Mouse (Mus musculus): ENCODE measurements around the gene Akap13.

Akap13 gene

DNA sequence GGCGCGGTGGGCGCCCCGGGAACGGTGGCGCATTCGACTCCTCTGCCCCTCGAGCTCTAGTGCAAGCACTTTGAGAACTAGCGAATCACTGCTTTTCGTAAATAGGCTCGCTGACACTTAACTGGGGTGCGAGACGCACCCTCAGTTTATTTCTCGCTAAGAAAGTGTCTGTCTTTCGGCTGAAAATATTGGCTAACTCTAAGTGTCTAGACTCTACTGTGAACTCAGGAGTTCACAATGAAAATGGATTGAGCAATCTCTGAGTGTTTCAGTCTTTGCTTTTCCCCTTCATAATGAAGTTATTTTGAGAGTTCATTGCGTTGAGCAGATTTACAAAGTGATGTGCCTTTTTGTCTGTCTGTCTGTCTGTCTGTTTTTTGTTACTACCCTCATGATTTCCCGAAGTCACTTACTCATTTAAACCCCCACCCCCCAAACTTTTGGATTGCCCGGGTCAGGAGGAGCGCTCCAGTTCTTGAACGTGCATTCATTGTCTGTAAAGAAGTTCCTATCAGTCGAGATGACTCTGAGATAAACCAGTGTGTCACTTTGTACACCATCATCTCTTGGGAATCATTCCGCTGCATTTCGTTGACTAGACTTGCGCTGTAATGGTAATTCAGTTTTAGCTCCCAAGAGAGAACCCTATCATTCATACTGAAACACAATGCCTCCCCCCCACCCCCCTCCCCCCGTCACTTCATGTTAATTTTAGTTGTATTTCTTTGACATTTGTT is 986 bp downstream of the Akap13 start:
- DNase-seq (ENCODE audit: low read depth, low spot score): peak; percentile 33

DNA sequence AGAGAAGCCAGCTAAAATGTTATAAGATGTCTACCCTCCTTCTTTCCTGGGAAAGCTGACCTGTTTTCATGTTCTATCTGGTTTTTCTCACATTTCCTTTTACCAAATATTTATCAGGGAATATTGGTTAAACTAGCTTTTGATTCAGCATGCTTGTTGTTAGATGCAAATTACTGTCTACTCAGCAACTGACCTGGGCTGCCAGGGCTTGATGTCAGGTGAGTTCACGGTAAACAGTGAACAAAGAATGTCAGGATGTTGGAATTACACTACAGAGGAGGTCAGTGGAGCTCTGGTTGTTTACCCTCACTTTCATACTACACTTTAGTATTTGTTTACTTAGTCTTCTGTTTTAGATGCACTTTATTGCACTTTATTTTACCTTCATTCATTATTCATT is 5.0 kb downstream of the Akap13 start:
- DNase-seq (ENCODE audit: low read depth, low spot score): no peak

DNA sequence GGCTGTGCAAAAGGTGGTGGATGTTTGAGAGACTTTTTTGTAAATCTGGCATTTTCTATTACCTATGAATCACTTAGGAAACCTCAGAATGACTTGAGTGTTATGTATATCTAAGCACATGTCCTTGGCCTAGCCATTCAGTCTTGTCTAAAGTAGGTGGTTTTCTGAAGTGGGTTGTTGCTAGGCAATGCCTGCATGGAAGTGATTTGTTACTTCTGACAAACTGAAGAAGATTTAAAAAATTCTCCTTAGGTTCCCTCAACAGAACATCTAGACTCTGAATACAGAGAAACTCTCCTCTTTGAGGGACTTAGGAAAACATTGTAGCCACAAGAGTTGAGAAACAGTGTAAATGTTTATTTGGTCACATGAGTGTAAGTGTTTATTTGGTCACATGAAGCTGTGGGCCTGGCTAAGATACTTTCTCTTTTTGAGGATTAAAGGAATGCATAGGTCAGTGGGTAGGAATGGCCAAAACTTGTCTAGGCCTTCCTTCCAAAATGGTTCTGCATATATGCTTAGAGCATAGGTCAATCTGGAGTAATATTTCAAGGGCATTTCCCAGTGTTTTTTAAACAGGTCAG is 8.3 kb downstream of the Akap13 start:
- DNase-seq (ENCODE audit: low read depth, low spot score): peak; percentile 38

DNA sequence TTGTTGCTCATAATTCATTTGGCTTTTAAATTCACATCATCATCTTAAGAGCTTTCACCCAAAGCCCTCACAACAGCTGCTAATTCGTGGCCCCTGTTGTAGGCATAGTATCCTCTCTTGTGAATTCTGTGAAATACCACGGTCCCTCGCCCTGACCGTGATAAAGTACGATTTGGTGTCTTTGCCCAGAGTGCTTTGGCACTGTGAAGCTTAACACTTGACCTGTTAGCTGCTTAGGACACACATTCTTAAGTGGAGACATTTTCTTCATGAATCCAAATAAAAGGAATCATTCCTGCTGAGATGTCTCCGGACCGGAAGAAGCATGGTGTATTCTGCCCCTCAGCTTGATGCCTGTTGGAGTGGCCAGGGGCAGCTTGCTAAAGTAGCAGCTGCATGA is 12.5 kb downstream of the Akap13 start:
- DNase-seq (ENCODE audit: low read depth, low spot score): no peak

DNA sequence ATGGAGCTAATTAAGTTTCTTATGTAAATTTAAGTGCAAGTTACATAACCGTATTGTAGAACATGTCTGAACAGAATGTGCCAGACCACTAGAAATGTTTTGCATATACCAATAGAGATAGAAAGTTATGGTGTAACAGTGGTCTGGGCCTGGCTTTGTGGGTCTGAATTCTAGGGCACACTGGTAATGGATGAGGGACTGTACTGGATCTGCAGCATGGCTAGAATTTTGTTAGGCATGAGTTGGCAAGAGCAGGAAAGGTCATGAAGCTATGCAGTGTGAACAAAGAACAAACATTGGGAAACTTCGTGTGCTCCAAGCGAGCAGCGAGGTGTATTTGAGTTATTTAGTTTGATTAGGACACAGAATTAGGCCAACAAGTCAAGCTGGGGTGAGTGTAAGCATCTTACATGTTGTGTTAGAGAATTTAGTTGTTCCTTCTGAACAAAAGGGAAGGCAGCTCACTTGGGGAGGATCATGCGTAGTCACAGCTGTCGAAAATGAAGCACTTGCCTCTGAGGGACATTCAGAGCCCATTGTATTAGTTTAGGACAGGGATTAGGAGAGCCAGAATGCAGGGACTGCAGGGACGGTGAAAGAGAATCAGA is 15.1 kb downstream of the Akap13 start:
- no peak for DNase-seq (ENCODE audit: low read depth, low spot score)

DNA sequence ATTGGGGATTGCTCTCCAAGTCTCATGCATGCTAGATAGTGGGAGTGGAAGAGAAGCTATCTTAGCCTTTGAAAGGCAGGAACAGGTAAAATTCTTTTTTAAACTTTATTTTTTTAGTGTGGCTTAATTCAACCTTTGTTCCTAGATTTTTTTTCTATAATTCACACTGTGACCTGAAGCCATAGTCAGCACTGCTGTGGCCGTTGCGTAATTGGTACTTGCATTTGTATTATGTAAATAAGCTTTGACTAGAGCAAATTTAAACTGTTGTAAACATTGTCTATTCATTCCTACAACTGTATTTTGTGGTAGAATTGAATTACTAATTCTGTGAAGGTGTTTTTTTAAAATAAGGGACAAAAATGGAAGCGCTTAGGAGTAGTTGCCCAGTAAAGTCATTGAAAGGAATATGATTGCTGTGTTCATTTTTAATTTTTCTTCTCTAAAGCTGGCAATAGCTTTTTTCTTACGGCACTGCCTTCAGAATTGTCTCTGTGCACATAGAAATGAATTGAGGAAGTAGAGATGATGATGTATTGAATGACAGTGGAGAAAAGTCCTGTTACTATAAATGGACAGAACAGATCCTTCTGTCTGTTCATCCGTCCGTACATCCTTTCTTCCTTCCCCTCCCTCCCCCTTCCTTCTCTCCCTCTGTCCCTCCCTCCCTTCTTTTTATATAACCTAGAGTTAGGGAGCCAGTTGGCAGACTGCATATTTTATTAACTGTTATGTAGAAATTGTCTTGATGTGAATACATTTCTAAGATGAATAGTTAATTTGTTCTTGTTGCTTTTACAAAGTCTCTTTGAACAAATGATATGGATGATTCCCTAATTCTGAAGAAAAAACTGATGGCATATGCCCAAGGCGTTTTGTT is 17.2 kb downstream of the Akap13 start:
- no peak for DNase-seq (ENCODE audit: low read depth, low spot score)

DNA sequence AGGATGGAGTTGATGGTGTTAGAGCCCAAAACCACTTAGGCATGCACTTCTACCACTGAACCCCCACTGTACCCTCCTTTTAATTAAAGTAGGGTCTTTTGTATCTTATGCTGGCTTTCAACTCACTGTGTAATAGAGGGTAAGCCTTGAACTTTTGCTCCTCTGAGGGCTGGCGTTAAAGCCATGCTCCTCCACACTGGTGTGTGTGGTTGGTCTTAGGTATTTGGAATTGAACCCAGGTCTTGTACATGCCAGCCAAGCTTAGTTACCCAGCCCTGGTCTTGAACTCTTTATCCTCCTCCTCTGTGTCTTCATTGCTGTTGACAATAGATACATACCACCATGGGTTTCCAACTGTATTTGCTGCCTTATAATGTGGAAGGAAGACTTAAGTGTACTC is 18.0 kb downstream of the Akap13 start:
- no peak for DNase-seq (ENCODE audit: low read depth, low spot score)

DNA sequence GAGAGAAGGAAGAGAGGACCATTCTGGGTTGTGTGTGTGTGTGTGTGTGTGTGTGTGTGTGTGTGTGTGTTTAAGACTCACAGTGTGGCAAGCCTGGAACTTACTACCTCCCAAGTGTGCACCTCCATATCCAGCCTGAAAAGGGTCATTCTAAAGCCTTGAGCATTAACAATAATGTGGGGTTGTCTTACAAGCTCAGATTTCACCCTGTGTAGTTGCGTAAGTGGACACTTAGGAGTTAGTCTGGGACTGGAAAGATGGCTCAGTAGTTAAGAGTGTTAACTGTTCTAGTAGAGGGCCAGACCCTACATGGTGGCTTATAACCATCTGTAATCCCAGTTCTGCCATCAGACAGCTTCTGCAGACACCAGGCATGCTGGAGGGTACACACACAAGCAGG is 18.7 kb downstream of the Akap13 start:
- DNase-seq (ENCODE audit: low read depth, low spot score): no peak

DNA sequence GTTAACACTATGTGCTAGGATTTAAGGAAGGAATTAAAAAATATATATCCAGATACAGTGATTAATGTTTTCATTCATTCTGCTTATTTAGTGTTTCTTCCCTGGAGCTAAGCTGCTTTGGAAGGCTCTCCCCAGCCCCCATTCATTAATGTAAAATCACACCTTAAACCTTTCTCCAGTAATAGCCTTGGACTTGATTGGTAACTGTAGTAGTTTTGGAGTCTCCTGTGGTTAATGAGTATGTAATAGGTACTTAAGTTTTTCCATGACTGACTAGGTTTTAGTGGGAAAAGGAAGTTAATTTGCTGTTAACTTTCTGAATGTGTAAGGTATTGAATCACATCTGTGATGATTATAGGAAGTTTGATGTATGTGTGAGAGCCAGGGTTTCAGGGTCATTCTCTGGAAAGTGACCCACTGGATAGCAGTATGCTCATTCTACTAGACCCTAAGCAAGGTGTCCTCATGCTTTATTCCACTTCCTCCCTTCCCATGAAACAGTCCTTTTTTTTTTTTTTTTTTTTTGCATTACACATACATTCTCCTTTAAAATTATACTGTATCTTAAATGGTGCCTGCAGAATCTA is 19.3 kb downstream of the Akap13 start:
- no peak for DNase-seq (ENCODE audit: low read depth, low spot score)

DNA sequence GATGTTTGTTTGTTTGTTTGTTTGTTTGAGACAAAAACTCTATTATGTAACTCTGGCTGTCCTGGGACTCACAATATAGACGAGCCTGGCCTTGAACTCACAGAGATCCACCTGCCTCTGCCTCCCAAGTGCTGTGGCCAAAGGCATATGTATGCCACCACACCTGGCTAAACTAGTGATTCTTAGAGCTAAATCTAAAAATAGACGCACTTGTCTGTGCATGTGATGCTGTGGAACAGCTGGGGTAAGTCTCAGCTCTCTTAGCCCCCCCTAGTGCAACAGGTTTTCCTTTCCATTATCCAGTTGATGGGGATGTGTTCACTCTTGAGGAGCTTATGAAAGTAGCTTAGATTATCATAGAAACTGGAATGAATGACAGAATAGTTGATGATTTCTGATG is 22.7 kb downstream of the Akap13 start:
- no peak for DNase-seq (ENCODE audit: low read depth, low spot score)

DNA sequence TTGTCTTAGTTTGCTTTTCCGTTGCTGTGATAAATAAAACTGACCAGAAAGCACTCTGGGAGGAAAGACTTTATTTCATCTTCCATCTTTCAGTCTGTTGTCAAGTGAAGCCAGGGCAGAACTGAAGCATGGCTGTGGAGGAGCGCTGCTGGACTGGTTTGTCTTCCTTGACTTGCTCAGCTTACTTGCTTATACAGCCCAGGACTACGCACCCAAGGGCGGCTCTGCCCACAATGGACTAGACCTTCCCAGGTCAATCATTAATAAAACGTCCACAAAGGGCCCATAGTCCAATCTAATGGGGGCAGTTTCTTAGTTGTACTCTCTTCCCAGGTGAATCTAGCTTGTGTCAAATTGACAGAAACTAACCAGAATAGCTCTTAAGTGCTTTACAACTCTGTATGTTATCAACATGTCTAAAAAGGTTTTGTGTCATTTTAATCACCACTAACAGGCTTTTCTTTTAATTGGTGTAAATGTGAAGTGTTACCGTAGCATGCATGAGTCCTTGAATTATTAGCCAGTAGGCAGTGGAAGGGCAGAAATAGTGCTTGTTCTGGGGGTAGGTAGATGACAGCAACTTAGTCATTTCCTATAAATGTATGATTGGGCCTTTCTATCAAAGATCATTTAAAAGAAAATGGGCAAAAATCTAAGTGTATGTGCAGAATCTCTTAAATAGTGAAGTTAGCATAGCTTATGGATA is 25.5 kb downstream of the Akap13 start:
- DNase-seq (ENCODE audit: low read depth, low spot score): no peak

DNA sequence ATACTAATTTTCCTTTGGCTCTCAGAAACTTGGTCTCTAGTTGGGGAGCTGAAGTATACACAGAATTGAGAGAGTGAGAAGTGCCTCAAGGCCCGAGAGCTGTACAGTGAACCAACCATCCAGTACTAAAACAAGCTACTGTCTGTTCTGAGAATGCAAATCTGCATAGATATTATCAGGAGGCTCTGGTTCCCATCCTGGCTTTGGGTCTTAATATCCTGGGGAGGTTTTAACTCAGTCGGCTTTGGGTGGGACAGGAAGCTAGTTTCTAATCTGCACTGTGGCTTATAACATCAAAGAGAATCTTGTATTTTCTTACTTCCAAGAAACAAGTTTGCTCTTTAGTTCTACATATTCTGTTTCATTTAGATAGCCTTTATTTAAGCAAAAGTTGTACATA is 30.7 kb downstream of the Akap13 start:
- no peak for DNase-seq (ENCODE audit: low read depth, low spot score)

DNA sequence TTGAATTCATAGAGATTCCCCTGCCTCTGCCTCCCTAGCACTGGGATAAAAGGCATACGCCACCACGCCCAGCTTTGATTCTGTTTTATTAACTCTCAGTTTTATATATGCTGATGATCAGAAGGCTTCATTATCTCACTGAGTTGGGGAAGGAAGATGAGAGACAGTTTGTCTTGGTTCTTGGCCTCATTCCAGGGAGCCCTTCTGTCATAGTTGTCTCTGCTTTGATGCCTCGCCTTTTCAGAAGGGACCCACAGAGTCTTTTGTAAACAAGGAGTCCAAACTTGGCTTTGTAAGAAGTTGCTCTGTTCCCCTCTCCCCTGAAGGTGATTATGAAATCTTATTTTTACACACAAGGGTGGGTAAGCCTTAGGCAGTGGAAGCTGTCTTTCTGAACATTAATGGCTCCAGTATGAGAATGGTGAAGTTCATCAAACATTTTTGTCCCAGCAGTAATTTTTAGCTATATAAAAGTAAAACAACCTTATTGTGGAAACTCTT is 40.7 kb downstream of the Akap13 start:
- DNase-seq (ENCODE audit: low read depth, low spot score): no peak

DNA sequence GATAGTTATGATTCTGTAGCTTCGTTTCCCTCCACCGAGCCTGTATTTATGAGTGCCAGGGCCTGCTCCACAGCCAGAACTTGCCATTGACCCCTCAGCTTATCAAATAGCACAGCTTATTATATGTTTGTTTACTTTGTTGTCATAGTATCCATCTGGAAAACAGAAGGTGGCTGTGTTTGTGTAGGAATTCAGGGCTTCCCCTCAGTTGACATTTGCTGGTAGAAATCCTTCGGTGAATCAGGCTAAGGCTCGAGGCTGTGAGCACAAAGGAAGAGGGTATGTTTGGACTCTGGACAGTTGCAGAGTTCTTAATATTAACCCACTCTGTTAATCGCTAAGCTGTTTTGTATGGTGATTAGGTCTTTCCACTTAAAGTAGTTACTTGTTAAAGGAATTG is 43.3 kb downstream of the Akap13 start:
- DNase-seq (ENCODE audit: low read depth, low spot score): no peak

DNA sequence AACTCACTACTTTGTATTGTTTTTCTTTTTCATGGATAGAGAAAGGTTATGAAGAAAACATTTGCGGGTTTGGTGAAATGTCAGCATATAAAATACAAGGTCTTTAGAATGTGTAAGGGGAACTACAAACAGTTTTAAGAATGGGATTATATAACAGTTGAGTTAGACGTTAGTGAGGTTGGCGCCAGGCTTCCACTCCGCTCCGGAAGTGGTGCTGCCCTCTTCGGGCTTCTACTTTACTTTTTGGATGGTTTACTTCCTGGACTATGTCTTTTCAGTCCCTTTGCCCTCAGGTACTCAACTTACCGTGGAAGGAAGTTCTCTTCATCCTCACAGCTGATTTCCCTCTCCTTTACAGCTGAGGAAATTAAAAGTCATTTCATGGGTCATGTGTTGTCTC is 43.9 kb downstream of the Akap13 start:
- no peak for DNase-seq (ENCODE audit: low read depth, low spot score)

DNA sequence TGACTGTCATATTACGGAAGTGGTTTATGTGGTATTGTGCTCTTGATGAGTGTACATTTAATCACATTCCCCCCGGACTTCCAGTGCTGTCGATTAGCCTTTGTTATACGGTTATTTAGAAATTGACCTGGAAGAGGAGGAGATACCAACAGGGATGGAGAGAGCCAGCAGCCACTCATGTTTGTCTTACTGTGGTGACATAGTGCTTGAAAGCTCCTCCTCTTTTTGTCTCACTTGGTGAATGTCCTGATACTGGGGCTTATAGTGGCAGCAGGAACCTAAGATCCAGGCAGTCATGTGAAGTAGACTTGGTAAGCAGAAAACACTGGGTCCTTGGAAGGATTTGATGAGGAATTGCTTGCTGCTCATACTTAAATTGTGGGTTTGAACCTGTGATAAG is 44.8 kb downstream of the Akap13 start:
- no peak for DNase-seq (ENCODE audit: low read depth, low spot score)

DNA sequence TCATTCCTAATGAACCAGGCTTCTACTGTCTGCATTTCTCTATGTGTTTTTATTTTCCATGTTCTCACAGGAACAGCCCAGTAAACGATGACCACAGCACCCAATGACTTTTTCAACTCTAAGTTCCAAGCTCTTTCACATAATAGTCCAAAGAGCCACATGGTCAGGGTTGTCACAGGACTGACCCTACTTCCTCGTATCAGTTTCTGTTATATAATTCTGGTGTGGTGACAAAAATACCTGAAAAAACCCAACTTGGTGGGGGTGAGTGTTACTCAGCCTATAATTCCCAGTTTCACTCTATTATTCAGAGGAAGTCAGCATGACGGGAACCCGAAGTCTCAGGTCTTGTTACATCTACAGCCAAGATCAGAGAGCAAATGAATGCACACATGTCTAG is 45.5 kb downstream of the Akap13 start:
- no peak for DNase-seq (ENCODE audit: low read depth, low spot score)

DNA sequence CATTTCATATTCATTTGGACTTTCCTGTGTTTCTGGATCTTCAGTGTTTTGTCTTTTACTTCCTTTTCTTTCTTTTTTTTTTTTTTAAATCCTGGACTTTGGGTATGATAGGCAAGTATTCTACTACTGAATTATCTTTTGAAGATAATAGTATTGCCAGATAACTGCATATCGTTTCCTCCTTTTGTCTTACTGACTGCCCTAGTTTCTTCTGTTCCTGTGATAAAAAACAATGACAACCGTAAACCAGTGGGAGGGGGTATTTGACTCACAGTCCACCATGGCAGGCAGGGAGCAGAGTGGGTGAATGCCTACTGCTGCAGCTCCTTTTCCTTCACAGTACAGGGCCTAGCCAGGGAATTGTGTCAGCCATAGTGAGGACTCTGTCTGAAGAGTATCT is 49.2 kb downstream of the Akap13 start:
- no peak for DNase-seq (ENCODE audit: low read depth, low spot score)

DNA sequence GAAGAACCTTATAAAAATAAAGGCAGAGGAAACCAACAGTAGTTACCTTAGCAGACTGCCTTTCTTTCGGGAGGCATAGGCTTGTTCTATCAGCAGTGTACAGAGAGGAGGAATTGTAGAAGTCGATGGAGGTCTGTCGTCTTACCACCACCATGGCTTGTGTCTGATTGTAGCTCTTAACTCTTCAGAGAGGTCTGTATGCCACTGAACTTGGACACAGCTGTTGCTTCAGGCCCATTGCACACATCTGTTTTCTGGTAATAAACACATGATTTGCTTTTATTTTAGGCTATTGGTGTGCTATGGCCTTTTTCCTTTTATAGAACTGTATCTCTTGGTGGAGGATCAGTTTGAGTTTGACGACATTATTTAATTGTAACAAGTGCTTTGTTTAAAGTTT is 51.3 kb downstream of the Akap13 start:
- DNase-seq (ENCODE audit: low read depth, low spot score): no peak

DNA sequence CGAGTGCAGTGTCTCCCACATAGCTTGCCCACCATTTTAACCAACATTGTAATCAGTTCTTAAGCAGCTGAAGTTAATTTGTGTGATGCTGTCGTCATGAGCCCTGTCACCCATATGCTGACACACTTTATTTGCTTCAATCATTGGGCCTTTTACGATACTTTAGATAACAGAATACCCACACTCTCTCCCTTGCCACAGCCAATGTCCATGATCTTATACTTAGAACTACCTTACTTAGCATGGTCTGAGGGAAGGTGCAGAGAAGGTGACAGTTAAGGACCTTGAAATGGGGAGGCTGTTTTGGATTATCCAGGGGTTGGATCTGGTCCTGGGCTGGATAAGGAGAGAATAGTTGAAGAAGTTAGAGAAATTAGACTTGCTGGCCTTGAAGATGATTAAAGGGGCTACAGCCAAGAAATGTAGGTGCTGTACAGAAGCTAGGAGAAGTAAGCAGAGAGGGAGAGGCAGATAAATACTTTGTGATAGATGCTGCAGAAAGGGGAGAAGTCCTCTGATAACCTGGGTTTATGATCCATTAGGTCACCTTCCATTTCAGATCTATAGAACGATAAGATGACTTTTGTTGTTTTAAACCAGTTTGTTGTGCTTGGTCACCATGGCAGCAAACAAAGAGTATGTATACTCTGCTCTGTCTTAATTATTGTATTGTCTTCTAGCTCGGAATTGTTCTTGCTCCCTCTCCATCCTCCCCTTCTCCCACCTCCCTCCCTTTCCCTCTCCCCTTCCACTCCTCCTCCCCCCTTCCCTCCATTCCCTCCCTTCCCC is 53.9 kb downstream of the Akap13 start:
- DNase-seq (ENCODE audit: low read depth, low spot score): no peak
